Mouse (Mus musculus) C2C12 (cell line): ENCODE data around the gene Caskin2.

Experiments used
- CEBPB ChIP-seq: IDR thresholded peaks from one replicate; pipeline ENCODE4 v1.6.1; 2011; ENCODE audit warnings: low read depth, mild to moderate bottlenecking, control low read depth, moderate library complexity
- CTCF ChIP-seq: IDR thresholded peaks from one replicate; pipeline ENCODE4 v1.5.1; 2011; ENCODE audit not compliant: control insufficient read depth, insufficient read depth, insufficient read length
- FOSL1 ChIP-seq: IDR thresholded peaks from one replicate; pipeline ENCODE4 v1.8.0; 2011; ENCODE audit warnings: mild to moderate bottlenecking, low read length; ENCODE audit not compliant: poor library complexity, insufficient read depth, severe bottlenecking
- MAX ChIP-seq: IDR thresholded peaks from one replicate; pipeline ENCODE4 v1.6.1; 2011; ENCODE audit warnings: mild to moderate bottlenecking, control low read depth
- MYOD1 ChIP-seq: IDR thresholded peaks from one replicate; pipeline ENCODE4 v1.6.1; 2011; ENCODE audit warnings: low read depth; ENCODE audit not compliant: control insufficient read depth, insufficient read length
- MYOG ChIP-seq: IDR thresholded peaks from one replicate; pipeline ENCODE4 v1.6.1; 2011; ENCODE audit not compliant: control insufficient read depth, insufficient read length; ENCODE audit errors: extremely low read depth
- USF1 ChIP-seq: IDR thresholded peaks from one replicate; pipeline ENCODE4 v1.6.1; 2011; ENCODE audit warnings: low read depth, mild to moderate bottlenecking, control low read depth, moderate library complexity

DNA sequence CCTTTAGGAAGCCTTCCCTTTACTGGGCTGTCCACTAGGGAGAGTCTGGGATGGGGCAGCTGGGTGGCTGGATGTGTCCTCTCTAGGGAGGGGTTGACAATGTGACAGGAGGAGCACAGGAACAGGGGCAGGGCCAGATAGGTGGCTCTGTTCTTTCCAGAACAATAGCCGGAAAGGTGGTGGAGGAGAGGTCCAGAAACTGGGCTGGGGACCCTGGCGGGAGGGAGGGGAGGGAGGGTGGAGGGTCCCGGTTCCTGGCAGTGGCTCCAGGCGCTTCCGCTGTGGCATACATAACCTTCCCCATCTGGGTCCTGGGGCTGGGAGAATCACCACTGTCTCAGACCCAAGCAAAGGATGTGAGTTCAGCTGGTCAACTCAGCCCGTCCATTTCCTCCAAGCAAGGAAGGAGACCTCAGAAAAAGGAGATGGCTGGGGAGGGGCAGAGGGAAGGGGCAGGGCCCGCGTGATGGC is 4.1 kb downstream of the Caskin2 start:
- TF ChIP-seq CTCF, result no peak
- no peak for TF ChIP-seq CEBPB
- no peak for TF ChIP-seq MYOD1
- no peak for TF ChIP-seq MAX
- no peak for TF ChIP-seq MYOG
- TF ChIP-seq USF1, result no peak
- TF ChIP-seq FOSL1, result no peak
